Comparison of ENCODE assay signal across 1 mouse cellular context in the genomic region with DNA sequence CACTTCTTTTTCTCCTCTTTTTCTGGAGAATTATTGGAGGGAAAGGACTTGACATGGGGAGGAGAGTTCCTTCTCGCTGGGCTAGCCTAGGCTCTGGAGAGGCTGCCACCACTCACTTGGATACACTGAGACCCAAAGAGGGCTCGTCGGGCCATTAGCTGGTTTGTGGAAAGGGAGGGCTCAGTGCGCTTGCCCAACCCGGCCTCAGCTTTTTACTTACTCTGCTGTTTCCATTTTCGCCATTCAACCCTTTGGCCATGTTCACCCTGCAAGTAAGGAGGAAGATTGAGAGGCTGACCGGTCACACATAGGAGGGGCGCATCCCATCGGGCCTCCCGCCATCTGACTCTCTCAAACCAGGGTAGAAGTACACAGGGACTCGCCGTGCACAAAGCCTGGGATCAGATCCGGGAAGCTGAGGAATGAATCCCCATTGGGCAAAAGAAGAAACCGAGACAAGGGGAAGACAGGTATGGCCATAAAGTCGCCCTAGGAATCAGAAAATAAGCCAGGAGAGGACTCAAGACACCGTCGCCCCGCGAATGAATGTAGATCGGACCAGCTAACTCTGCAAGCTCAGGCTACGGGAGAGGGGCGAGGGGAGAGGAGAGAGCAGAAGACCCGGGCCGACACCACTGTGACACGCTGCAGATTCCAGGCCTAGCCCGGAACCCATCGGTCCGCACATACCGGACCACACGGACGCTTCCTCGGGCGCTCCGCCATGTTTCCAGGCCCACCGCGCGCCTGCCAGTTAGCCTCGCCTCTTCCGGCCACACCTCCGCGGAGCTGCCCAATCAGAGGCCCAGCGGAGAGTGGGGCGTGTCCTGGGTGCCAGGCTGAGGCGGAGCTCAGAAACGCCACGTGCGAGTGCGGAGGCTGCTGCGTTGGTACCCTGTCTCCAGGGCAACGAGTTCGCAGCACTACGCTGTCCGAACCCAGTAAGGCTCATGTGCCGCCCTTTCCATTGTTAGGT.
TF ChIP-seq lines count a peak whose summit lies in the region.

TSS of gene Spout1 (minus strand) at position 760 of the 976 bp plus-strand sequence.

TF ChIP-seq in myocyte, 11 proteins besides CTCF, POLR2A, EP300 and RAD21 (continued from another document):
- TF ChIP-seq CEBPB (IDR thresholded peaks at IDR 0.05; ENCODE audit: insufficient read depth, poor library complexity, severe bottlenecking), result no peak
- TF ChIP-seq SRF (IDR thresholded peaks at IDR 0.05; ENCODE audit: control insufficient read depth, insufficient read length, low read depth), result peak; percentile 22
- peak; percentile 83 for TF ChIP-seq POLR2AphosphoS2 (IDR thresholded peaks at IDR 0.05; ENCODE audit: insufficient read length, low read depth)
- TF ChIP-seq TCF3 (IDR thresholded peaks at IDR 0.05; ENCODE audit: insufficient read length, low read depth), result no peak
- no peak for TF ChIP-seq E2F4 (IDR thresholded peaks at IDR 0.05; ENCODE audit: insufficient read depth)
- peak; percentile 91 for TF ChIP-seq MAX (IDR thresholded peaks at IDR 0.05; ENCODE audit: low read depth)
- peak in 2 of 3 experiments; percentile 39 to 49 for TF ChIP-seq MYOG (IDR thresholded peaks at IDR 0.05; ENCODE audit: control insufficient read depth in 1 of 3, insufficient read depth in 1 of 3, insufficient read length in 2 of 3, low read depth in 2 of 3)
